Mouse (Mus musculus): ENCODE results near the gene Cyb561d1.

DNA sequence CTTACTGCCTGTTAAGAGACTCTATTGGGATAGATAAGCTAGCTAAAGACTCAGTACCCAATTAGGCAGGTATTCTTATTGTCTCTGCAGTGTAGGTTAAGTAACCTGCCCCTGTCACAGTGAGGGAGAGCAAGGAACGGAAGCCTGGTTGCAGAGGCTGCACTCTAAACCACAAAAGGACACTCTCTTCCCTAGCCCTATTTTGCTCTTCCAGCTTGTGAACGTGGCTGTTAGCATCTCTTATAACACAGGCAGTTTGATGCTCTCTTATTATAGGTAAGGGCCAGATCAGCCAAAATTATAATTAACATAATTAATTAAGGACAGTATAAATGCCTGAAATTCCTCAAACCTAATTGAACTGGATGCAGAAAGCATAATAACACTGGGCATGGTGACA is 20.5 kb downstream of the Cyb561d1 start:
- TF ChIP-seq POLR2A (IDR thresholded peaks at IDR 0.05; ENCODE audit: low read depth, low read length) (no peak), CTCF (IDR thresholded peaks at IDR 0.05; ENCODE audit: extremely low read depth, insufficient read length, insufficient replicate concordance, low read depth, low read length) (no peak)
